Mouse (Mus musculus) stomach, embryonic 16.5 days (tissue): ENCODE measurements at regions not wholly inside any gene's neighbourhood (a gene's known extent, or its start where the extent isn't known, plus 50 kb on each side); places are given as distances from the start of the nearest gene placed in this dataset.
A peak's percentile ranks its signal among the peaks of the same experiment; 100 is the strongest.

Source experiments
- ATAC-seq: fragments of 200-750 bp; cut with Nextera tagmentation; 2 replicates; pipeline ENCODE4 v1.8.0; 2017; ENCODE audit warnings: moderate number of reproducible peaks, moderate TSS enrichment; ENCODE audit not compliant: insufficient read depth, low FRiP score
- H3K27ac ChIP-seq: fragments of 300-500 bp; sonication (generic); 2 replicates; pipeline ENCODE4 v1.5.1; 2014; ENCODE audit warnings: low read length
- H3K27me3 ChIP-seq: fragments of 300-500 bp; sonication (generic); 2 replicates; pipeline ENCODE4 v1.6.1; 2014; ENCODE audit warnings: low read length, control low read depth, mixed read lengths; ENCODE audit not compliant: control insufficient read depth, insufficient read depth
- H3K36me3 ChIP-seq: fragments of 300-500 bp; sonication (generic); 2 replicates; pipeline ENCODE4 v1.6.1; 2014; ENCODE audit warnings: low read length; ENCODE audit not compliant: control insufficient read depth, insufficient read depth
- H3K4me1 ChIP-seq: fragments of 300-500 bp; sonication (generic); 2 replicates; pipeline ENCODE4 v1.6.1; 2014; ENCODE audit warnings: low read length, control low read depth, mixed read lengths; ENCODE audit not compliant: control insufficient read depth, insufficient read depth
- H3K4me2 ChIP-seq: fragments of 300-500 bp; sonication (generic); 2 replicates; pipeline ENCODE4 v1.6.1; 2014; ENCODE audit warnings: low read depth, low read length, mixed read lengths
- H3K4me3 ChIP-seq: fragments of 300-500 bp; sonication (generic); replicated peaks from 2 replicates; pipeline ENCODE4 v1.5.1; 2014; ENCODE audit warnings: mild to moderate bottlenecking, low read length
- H3K9ac ChIP-seq: fragments of 300-500 bp; sonication (generic); 2 replicates; pipeline ENCODE4 v1.6.1; 2014; ENCODE audit warnings: low read length
- H3K9me3 ChIP-seq: fragments of 300-500 bp; sonication (generic); replicated peaks from 2 replicates; pipeline ENCODE4 v1.6.1; 2016; ENCODE audit warnings: low read length, control low read depth; ENCODE audit not compliant: control insufficient read depth
- WGBS: fragments of 180-500 bp; shearing (Covaris S2); extraction: QIAGEN DNeasy Blood & Tissue Kit; methylation state at CpG from one replicate; pipeline ENCODE4 v1.1.7; 2014; 5-methylcytosine and 5-hydroxymethylcytosine counted together

DNA sequence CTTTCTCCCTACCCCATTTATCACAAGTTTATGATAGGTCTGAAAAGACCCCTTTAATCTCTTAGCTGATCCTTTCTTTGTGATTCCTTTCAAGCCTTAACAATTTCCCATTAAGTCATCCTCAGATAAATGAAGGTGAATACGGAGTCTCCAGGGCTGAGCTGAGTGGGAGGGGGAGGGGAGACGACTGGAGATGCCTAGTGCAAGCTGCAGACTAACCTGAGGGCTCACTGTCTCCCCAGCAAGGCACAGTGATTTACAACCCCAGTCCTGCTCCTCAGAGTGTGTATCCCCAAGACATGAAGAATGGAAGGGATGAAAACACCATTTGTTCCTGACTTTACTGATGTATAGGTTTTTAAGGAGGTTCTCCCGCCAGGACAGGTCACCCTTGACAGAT, 76.7 kb downstream of the Enc1 start:
- WGBS: 14% methylated on average over 3 of the region's 3 CpGs
- H3K9me3 ChIP-seq: no peaks in the 10 kb centered on the region
- H3K4me1 ChIP-seq: peaks cover 7% of the 10 kb centered on the region; the same call in 1 of the 2 replicates
- no peaks in the 10 kb centered on the region for H3K36me3 ChIP-seq
- H3K4me3 ChIP-seq: no peak overlapping the region
- no peak overlapping the region for H3K9ac ChIP-seq
- no peak for ATAC-seq
- H3K27ac ChIP-seq: no peak overlapping the region
- H3K4me2 ChIP-seq: no peak overlapping the region
- H3K27me3 ChIP-seq: no peaks in the 10 kb centered on the region

DNA sequence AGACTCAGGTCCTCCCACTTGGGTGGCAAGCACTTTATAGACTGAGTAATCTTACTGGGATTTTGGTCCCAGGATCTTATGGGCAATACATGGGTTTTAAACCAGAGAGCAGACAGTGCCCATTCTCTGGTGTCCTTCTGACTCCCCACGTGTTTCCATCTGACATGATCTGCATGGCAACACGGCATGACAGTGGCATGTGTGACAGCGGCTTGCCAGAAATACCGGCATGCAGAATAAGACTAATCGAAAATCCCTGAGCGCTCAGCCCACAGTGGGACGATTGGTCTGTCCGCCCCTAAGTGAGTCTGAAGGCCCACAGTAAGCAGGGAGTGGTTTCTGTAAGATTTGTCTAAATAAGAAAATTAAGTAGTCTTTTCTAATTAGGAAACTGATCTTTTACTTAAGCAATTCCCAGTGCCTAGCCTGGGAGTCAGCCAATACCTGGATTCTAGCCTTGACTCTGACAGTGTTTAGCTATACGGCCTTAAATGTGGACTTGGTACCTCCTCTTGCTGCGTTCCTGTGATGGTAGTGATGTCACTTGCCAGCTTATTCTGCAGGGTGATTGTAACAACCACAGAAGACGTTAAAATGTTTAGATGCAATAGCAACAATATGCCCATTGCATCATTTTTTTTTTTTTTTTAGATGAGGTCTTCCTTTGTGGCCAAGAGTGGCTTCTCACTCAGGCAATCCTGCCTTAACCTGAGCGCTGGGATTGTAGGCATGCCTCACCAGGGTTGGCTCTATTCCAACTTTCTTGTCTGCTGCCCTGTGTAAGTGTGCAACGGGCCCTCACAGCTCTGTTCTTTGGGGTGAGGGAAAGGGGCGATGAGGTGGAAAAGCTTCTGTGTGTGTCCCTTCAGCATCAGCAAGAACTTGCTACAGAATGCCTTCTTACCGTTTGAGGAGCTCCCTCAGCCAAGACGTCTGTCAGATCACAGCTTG, 71.8 kb downstream of the Enc1 start:
- 72% methylated on average over 16 of the region's 16 CpGs for WGBS
- no peaks in the 10 kb centered on the region for H3K27me3 ChIP-seq
- H3K9me3 ChIP-seq: no peaks in the 10 kb centered on the region
- no peak overlapping the region for H3K9ac ChIP-seq
- no peak overlapping the region for H3K4me2 ChIP-seq
- H3K27ac ChIP-seq: no peak overlapping the region
- peaks cover 20% of the 10 kb centered on the region for H3K4me1 ChIP-seq
- no peak overlapping the region for H3K4me3 ChIP-seq
- ATAC-seq: no peak
- no peaks in the 10 kb centered on the region for H3K36me3 ChIP-seq

DNA sequence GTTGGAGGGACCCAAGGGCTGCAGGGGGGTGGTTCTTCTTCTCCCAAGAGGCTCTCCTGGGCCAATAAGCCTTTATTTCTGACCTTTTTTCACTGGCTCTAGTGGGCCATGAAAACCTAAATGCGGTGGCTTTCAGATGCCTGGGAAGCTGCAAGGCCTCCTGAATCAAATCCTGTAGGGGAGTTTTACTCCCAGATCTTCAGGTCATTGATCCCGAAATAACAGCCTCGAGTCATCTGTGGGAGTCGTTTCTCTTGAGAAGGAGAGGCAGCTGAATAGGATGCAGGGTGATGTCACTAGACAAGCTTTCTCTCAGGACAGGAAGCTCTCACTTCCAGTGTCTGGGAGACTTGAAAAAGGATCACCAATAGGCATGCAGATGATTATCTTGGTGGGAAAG, 70.4 kb downstream of the Enc1 start:
- no peak for ATAC-seq
- Histone ChIP-seq H3K9ac (no peak overlapping the region), H3K27ac (peak overlapping the region; percentile 77), H3K4me1 (peaks cover 14% of the 10 kb centered on the region), H3K4me3 (no peak overlapping the region), H3K27me3 (no peaks in the 10 kb centered on the region), H3K4me2 (no peak overlapping the region), H3K36me3 (no peaks in the 10 kb centered on the region), H3K9me3 (no peaks in the 10 kb centered on the region)
- WGBS: 34% methylated on average over 4 of the region's 4 CpGs

DNA sequence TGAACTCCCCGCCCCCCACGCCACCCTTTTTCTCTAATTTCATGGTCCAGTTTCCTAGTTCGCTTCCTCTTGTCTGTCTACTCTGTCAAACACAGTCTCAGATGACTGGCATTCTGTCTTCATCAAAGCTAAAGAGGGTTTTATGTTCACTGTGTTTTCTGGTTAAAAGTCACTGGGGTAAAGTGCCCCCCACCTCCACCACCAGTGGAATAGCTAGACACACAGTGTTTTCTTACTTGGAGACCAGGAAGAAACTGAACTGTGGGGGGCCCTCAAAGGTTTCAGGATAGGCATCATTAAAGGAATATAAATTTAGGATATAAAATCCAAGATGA, 69.9 kb downstream of the Enc1 start:
- 55% methylated on average over 3 of the region's 3 CpGs for WGBS
- H3K27ac ChIP-seq: peak overlapping the region; percentile 77
- H3K4me2 ChIP-seq: no peak overlapping the region
- no peak overlapping the region for H3K4me3 ChIP-seq
- H3K4me1 ChIP-seq: peaks cover 14% of the 10 kb centered on the region
- H3K36me3 ChIP-seq: no peaks in the 10 kb centered on the region
- H3K9ac ChIP-seq: no peak overlapping the region
- H3K9me3 ChIP-seq: no peaks in the 10 kb centered on the region
- ATAC-seq: no peak
- no peaks in the 10 kb centered on the region for H3K27me3 ChIP-seq

DNA sequence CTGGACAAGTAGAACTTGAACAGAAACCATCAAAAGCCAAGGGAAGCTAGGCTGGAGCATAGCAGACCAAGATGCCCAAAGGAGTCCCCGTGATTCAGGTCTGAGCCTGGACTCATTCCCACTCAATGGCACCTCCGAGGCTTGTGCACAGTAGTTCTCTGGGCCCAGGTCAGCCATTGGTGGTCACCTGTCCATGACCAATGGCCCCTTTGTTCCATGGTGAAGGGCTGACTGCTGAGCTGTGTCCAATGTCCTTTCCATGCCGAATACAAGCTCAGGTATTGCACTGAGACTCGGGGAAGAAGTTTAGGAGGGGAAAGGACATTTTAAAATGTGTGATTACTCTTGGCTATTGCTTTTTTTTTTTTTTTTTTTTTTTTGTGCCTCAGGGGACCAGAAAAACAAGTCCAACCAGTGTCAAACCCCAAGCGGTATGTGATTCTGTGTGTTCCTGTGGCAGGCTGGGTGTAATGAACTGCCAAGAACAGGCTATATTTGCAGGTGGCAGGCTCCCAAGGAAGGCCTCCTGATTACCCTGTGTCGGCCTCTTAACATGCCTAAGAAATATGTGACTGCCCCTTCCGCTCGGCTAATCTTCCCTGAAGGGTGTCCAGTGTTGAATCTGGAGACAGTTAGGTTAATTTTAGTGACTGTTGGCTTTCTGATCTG, 69.4 kb downstream of the Enc1 start:
- no peaks in the 10 kb centered on the region for H3K9me3 ChIP-seq
- no peak overlapping the region for H3K9ac ChIP-seq
- peak overlapping the region; percentile 80 for H3K27ac ChIP-seq
- H3K4me3 ChIP-seq: no peak overlapping the region
- peaks cover 14% of the 10 kb centered on the region for H3K4me1 ChIP-seq
- H3K27me3 ChIP-seq: no peaks in the 10 kb centered on the region
- no peak overlapping the region for H3K4me2 ChIP-seq
- no peaks in the 10 kb centered on the region for H3K36me3 ChIP-seq
- peak; percentile 82 for ATAC-seq
- 53% methylated on average over 8 of the region's 8 CpGs for WGBS

DNA sequence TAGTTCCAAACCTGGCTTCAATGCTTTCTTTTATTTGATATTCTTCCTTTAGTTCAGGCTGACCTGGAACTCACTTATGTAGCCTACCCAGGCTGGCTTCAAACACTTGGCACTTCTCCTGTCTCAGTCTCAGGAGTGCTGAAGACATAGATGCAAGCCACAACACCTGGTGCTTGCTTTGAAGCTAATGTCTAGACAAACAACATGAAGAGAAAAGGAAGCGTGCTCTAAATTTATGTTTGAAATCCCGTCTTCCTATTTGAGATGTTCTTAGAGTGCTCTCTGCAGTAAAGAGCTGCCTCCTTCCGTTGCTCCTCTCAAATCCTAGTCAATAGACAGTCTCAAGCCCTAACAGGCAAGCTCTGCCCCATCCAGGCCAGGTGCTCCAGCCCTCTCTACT, 68.5 kb downstream of the Enc1 start:
- Histone ChIP-seq H3K4me1 (peaks cover 14% of the 10 kb centered on the region), H3K9me3 (no peaks in the 10 kb centered on the region), H3K27me3 (no peaks in the 10 kb centered on the region), H3K9ac (no peak overlapping the region), H3K27ac (no peak overlapping the region), H3K4me2 (no peak overlapping the region), H3K36me3 (no peaks in the 10 kb centered on the region), H3K4me3 (no peak overlapping the region)
- WGBS: 53% methylated on average over 3 of the region's 3 CpGs
- ATAC-seq: no peak

DNA sequence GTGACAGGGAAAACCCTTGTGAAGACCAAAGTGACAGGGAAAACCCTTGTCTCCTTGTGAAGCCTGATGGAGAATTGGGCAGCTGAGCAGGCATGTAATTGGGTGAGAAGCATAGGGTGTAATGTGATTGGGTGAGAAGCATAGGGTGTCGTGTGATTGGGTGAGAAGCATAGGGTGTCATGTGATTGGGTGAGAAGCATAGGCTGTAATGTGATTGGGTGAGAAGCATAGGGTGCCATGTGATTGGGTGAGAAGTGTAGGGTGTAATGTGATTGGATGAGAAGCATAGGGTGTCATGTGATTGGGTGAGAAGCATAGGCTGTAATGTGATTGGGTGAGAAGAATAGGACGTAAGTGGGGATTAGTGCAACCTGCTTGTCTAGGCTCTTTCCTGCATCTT, 67.5 kb downstream of the Enc1 start:
- ATAC-seq: no peak
- Histone ChIP-seq H3K36me3 (no peaks in the 10 kb centered on the region), H3K27me3 (no peaks in the 10 kb centered on the region), H3K4me2 (no peak overlapping the region), H3K9me3 (no peaks in the 10 kb centered on the region), H3K27ac (no peak overlapping the region), H3K9ac (no peak overlapping the region), H3K4me3 (no peak overlapping the region), H3K4me1 (peaks cover 14% of the 10 kb centered on the region)
- WGBS: 95% methylated on average over 2 of the region's 2 CpGs
